Mouse (Mus musculus): ENCODE results near the gene Haus3. TPM values are rescaled to one million over a fixed set of nuclear protein-coding genes. Genes with fewer than 3 reads are reported as not detected.

The Haus3 gene
- 9.9 and 10.0 TPM in 2 replicates for total RNA-seq (2021)
- long read RNA-seq, experiment 1, transcript Haus3-201 (5 exons, 2,073 nt), result major isoform, 10 of 12 reads
- long read RNA-seq, experiment 1, partial matches to known transcripts, result 2 of 12 reads
- long read RNA-seq, experiment 1, other reads (novel, unspliced or antisense), result 0 of 12 reads
- long read RNA-seq, experiment 2, transcript Haus3-201 (5 exons, 2,073 nt), result major isoform, 5 of 9 reads
- long read RNA-seq, experiment 2, partial matches to known transcripts, result 4 of 9 reads
- long read RNA-seq, experiment 2, other reads (novel, unspliced or antisense), result 0 of 9 reads

- peak; percentile 99 for DNase-seq
Measured at GRCm38 (mm10) chr5:34168950-34169891, at the start of gene Haus3, which contains the start of gene Poln. TSS of gene Haus3 (minus strand) at chr5:34169527. TSS of gene Poln (minus strand) at chr5:34169448.

GRCm38 (mm10) chr5:34218672-34219071 is 49.3 kb upstream of the Haus3 start:
- DNase-seq, result no peak

- DNase-seq, result no peak
Measured at GRCm38 (mm10) chr5:34217756-34218155, 48.4 kb upstream of the Haus3 start.

GRCm38 (mm10) chr5:34216025-34216424 is 46.7 kb upstream of the Haus3 start:
- no peak for DNase-seq

- DNase-seq, result no peak
Measured at GRCm38 (mm10) chr5:34213659-34214058, 44.3 kb upstream of the Haus3 start.

GRCm38 (mm10) chr5:34210279-34210678 is 41.0 kb upstream of the Haus3 start:
- DNase-seq, result peak; percentile 89

- peak; percentile 2 for DNase-seq
Measured at GRCm38 (mm10) chr5:34207503-34207902, 38.2 kb upstream of the Haus3 start.

- no peak for DNase-seq
Measured at GRCm38 (mm10) chr5:34205788-34206187, 36.5 kb upstream of the Haus3 start.

- no peak for DNase-seq
Measured at GRCm38 (mm10) chr5:34204911-34205310, 35.6 kb upstream of the Haus3 start.

- no peak for DNase-seq
Measured at GRCm38 (mm10) chr5:34202006-34202405, 32.7 kb upstream of the Haus3 start.

- peak; percentile 70 for DNase-seq
Measured at GRCm38 (mm10) chr5:34201396-34201795, 32.1 kb upstream of the Haus3 start.

- no peak for DNase-seq
Measured at GRCm38 (mm10) chr5:34198615-34199014, 29.3 kb upstream of the Haus3 start.

GRCm38 (mm10) chr5:34197243-34197642 is 27.9 kb upstream of the Haus3 start:
- DNase-seq, result peak; percentile 48

- DNase-seq, result no peak
Measured at GRCm38 (mm10) chr5:34196423-34196822, 27.1 kb upstream of the Haus3 start.

GRCm38 (mm10) chr5:34195786-34196185 is 26.5 kb upstream of the Haus3 start:
- DNase-seq, result no peak

- DNase-seq, result no peak
Measured at GRCm38 (mm10) chr5:34194975-34195662, 25.8 kb upstream of the Haus3 start.

- no peak for DNase-seq
Measured at GRCm38 (mm10) chr5:34194426-34194825, 25.1 kb upstream of the Haus3 start.

- peak; percentile 71 for DNase-seq
Measured at GRCm38 (mm10) chr5:34191843-34192242, 22.5 kb upstream of the Haus3 start.

- DNase-seq, result peak; percentile 78
Measured at GRCm38 (mm10) chr5:34191021-34191420, 21.7 kb upstream of the Haus3 start.

- DNase-seq, result peak; percentile 6
Measured at GRCm38 (mm10) chr5:34189521-34189920, 20.2 kb upstream of the Haus3 start.

- peak; percentile 8 for DNase-seq
Measured at GRCm38 (mm10) chr5:34188856-34189255, 19.5 kb upstream of the Haus3 start.

GRCm38 (mm10) chr5:34187601-34188316 is 18.4 kb upstream of the Haus3 start, which contains the start of gene Mxd4:
TSS of gene Mxd4 (minus strand) at chr5:34187720.
- DNase-seq, result peak; percentile 99

Data from adrenal gland, postnatal 14 days (tissue).